Mouse (Mus musculus): ENCODE results near the gene Tmem171. TPM values are rescaled to one million over a fixed set of nuclear protein-coding genes. Genes with fewer than 3 reads are reported as not detected.

The Tmem171 gene
- polyA plus RNA-seq, 1 experiment from 2014 or later = 4.3 TPM

GRCm38 (mm10) chr13:98637145-98637544 is 57.5 kb downstream of the Tmem171 start, which contains the start of gene Tmem174:
Gene Tmem174, minus strand, starts transcription at chr13:98637410.
- H3K9me3 ChIP-seq (ENCODE audit: control insufficient read depth, low read length) = peaks cover 5% of the 10 kb centered on the region; the same call in 1 of the 2 replicates
- H3K4me2 ChIP-seq (replicated peaks; ENCODE audit: low read depth, low read length) = 0 out of 2 replicates have a peak within 1 kb of the TSS, but pooled peaks have one; percentile 8
- no peaks in the 10 kb centered on the region for H3K27me3 ChIP-seq (ENCODE audit: control insufficient read depth, insufficient read depth, low read length)
- WGBS = 91% methylated on average over 12 of the region's 12 CpGs
- peaks cover 10% of the 10 kb centered on the region; the same call in 1 of the 2 replicates for H3K4me1 ChIP-seq (ENCODE audit: control insufficient read depth, insufficient read depth, low read length)
- ATAC-seq (ENCODE audit: low FRiP score, low TSS enrichment) = no peak
- H3K36me3 ChIP-seq (ENCODE audit: control insufficient read depth, insufficient read depth, low read length) = no peaks in the 10 kb centered on the region
- H3K27ac ChIP-seq (ENCODE audit: low read depth, low read length) = peak within 1 kb of the TSS; percentile 44; the same call in 1 of the 2 replicates
- H3K4me3 ChIP-seq (ENCODE audit: low read length) = 0 out of 2 replicates have a peak within 1 kb of the TSS, but pooled peaks have one; percentile 1
- H3K9ac ChIP-seq (ENCODE audit: low read depth, low read length) = no peak within 1 kb of the TSS

GRCm38 (mm10) chr13:98636571-98636970 is 58.1 kb downstream of the Tmem171 start:
- WGBS = 58% methylated on average over 18 of the region's 18 CpGs
- no peaks in the 10 kb centered on the region for H3K27me3 ChIP-seq (ENCODE audit: control insufficient read depth, insufficient read depth, low read length)
- H3K4me1 ChIP-seq (ENCODE audit: control insufficient read depth, insufficient read depth, low read length) = peaks cover 11% of the 10 kb centered on the region; the same call in 1 of the 2 replicates
- H3K36me3 ChIP-seq (ENCODE audit: control insufficient read depth, insufficient read depth, low read length) = no peaks in the 10 kb centered on the region
- ATAC-seq (ENCODE audit: low FRiP score, low TSS enrichment) = no peak
- 0 out of 2 replicates have a peak overlapping the region, but pooled peaks have one; percentile 8 for H3K4me2 ChIP-seq (replicated peaks; ENCODE audit: low read depth, low read length)
- H3K4me3 ChIP-seq (ENCODE audit: low read length) = 0 out of 2 replicates have a peak overlapping the region, but pooled peaks have one; percentile 1
- H3K9me3 ChIP-seq (ENCODE audit: control insufficient read depth, low read length) = peaks cover 5% of the 10 kb centered on the region; the same call in 1 of the 2 replicates
- H3K9ac ChIP-seq (ENCODE audit: low read depth, low read length) = no peak overlapping the region
- no peak overlapping the region for H3K27ac ChIP-seq (ENCODE audit: low read depth, low read length)

Other genes with a start within 250 kb of the Tmem171 start
- gene Gm10320, start 202.8 kb downstream of the Tmem171 start, polyA plus RNA-seq (2014; fragmentation: Nextera tagmentation; extraction: Ambion mirVana) = 1.2 TPM in 2 replicates
- 4.4 and 9.3 TPM in 2 replicates for gene Tmem174, start 57.4 kb downstream of the Tmem171 start, polyA plus RNA-seq (2014; fragmentation: Nextera tagmentation; extraction: Ambion mirVana)
- gene Fcho2, start 120.6 kb upstream of the Tmem171 start, polyA plus RNA-seq (2014; fragmentation: Nextera tagmentation; extraction: Ambion mirVana) = 32.4 and 48.4 TPM in 2 replicates
- gene Tnpo1, start 231.6 kb upstream of the Tmem171 start, polyA plus RNA-seq (2014; fragmentation: Nextera tagmentation; extraction: Ambion mirVana) = 68.3 and 76.8 TPM in 2 replicates